Mouse (Mus musculus) mouse trophoblast stem cell (cell line): ENCODE data around the gene Tspan13.

Source experiments
- in situ Hi-C, 2 experiments: fragments of 300-500 bp; cut with MseI, MboI; formaldehyde crosslinking; loops; 2 replicates in 1 of 2; 3 replicates in 1 of 2; pipeline ENCODE4 v1.15.1; 2025

Tspan13 gene

GRCm38 (mm10) chr12:36042348-36042778 lies at the start of gene Tspan13:
Gene Tspan13 (minus strand): TSS chr12:36042500.
- in situ Hi-C loops, result no loop called here

GRCm38 (mm10) chr12:36091964-36092363 lies 49.7 kb upstream of the Tspan13 start:
- in situ Hi-C loops, result no loop called here

GRCm38 (mm10) chr12:36089221-36089620 lies 46.9 kb upstream of the Tspan13 start:
- in situ Hi-C loops, result no loop called here

DNA sequence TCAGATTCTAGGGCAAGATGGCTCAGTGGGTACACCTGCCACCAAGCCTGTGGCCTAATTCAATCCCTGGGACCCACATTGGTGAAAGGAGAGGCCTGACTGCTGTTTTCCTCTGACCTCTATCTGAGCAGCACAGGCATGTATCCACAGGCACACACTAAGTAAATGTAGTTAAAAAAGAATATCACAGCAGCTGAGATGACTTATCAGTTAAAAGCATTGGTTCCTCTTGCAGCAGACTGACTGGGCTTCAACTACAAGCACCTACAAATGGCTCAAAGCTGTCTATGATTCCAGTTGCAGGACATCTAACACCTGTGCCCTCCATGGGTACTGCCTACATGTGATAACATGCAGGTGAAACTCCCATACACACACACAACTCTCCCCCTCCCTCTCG lies 46.5 kb upstream of the Tspan13 start:
- in situ Hi-C loops, result no loop called here

- in situ Hi-C loops, result no loop called here
These were observed 43.1 kb upstream of the Tspan13 start for GRCm38 (mm10) chr12:36085380-36085779.

GRCm38 (mm10) chr12:36078101-36078899 lies 36.0 kb upstream of the Tspan13 start:
- in situ Hi-C loops, result no loop called here

DNA sequence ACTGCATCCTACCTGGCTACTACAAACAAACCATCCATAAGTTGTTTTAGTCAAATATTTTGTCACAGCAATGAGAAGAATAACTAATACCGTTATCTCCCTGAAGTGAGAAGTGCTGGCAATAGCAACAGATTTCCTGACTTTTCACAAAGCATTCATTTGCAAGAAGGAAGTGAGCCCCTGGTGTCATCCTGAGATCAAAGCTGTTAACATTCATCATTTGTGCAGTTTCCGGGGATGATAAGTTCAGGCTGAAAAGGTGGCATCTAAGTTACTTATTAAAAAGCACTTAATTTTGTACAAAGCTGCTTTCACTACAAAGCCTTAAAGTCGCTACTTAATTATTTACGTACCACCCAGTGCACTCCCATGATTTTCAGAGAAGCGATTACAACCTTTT lies 30.6 kb upstream of the Tspan13 start:
- in situ Hi-C loops, result no loop called here

DNA sequence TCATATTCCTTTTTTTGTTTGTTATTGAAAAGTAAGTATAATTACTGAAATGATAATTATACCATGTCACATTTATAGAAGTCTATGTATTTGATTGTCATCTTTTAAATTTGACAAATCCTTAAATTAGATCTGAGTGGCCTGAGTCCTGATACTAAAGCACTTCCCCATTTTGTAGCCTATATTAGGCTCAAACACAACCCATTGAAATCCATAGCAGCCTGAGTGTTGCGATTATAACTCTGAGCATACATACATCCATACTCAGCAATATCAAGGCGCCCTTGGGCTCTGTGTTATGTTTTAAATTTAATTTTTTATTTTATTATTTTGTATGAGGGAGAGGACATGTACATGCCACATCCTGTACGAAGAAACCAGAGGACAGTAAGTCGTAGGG lies 27.9 kb upstream of the Tspan13 start:
- in situ Hi-C loops, result no loop called here

GRCm38 (mm10) chr12:36067538-36067937 lies 25.2 kb upstream of the Tspan13 start:
- in situ Hi-C loops, result no loop called here

- in situ Hi-C loops, result no loop called here
These were observed 23.6 kb upstream of the Tspan13 start for GRCm38 (mm10) chr12:36065911-36066310.

GRCm38 (mm10) chr12:36057699-36058098 lies 15.4 kb upstream of the Tspan13 start:
- in situ Hi-C loops, result no loop called here

DNA sequence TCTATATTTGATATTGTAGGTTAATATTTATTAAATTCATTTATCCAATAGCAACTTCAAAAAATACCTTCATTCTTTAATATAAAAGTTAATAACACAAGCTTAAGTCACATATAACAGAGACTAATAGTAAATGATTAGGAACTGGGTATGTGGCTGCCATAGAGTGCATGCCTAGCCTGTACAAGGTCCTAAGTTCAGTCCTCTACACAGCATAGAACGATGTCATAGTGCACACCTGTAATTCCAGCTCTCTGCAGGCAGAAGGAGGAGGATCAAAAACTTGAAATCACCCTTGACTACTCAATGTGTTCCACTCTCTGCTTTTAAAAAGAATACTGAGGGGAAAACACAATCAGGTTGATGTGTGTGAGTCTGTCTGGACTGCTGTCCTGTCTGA lies 8.0 kb upstream of the Tspan13 start:
- in situ Hi-C loops, result no loop called here

- in situ Hi-C loops, result no loop called here
These were observed 5.3 kb upstream of the Tspan13 start for GRCm38 (mm10) chr12:36047593-36047992.

DNA sequence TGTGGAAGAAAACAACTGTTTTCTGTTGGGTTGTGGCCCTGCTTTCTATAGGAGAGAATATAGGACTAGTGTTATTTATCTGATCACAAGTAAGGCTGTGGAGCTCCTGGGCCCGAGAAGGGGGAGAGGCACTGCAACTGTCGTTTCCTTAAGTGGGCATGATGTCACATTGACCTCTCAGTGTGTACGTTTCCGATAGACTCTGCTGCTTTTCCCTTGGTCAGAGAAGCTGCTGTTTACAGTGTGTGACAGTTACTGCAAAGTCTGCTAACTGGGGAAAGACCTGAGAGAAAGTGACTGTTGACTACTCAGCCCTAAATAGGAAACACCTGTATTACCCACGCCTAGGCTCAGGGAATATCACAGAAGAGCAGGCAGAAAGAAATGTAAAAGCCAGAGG lies 3.9 kb upstream of the Tspan13 start:
- in situ Hi-C loops, result no loop called here

- in situ Hi-C loops, result no loop called here
These were observed 2.4 kb upstream of the Tspan13 start for GRCm38 (mm10) chr12:36044691-36045090.

DNA sequence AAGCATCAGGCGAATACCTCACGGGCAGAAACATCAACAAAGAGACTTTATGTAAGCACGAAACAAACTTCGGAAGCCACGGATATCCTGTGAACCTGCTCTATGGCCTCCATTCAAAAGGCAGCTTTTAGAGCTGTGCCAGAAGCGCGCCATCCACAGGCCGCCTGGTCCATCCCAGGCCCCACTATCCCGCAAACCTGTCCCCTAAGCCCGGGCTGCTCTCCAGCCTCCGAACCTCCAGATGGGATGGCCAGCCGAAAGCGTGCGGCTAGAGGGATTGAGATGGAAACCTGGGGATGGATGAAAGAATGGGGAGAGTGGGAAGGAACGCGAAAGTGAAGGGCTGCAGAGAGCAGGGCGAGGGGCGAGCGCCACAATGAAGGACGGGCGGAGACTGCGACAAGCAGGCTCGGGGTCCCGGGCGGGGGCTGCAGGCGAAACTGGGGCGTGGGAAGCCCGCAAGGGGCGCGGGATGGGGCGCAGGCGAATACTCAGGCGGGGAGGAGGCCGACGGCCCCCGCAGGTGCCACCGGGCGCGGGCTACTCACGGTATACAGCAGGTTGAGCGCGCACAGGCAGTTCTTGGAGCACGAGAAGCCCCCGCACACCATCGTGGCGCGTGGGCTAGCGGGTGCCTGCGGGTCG lies 475 bp downstream of the Tspan13 start:
- in situ Hi-C loops, result no loop called here

- in situ Hi-C loops, result no loop called here
These were observed 1.1 kb downstream of the Tspan13 start for GRCm38 (mm10) chr12:36041281-36041589.

DNA sequence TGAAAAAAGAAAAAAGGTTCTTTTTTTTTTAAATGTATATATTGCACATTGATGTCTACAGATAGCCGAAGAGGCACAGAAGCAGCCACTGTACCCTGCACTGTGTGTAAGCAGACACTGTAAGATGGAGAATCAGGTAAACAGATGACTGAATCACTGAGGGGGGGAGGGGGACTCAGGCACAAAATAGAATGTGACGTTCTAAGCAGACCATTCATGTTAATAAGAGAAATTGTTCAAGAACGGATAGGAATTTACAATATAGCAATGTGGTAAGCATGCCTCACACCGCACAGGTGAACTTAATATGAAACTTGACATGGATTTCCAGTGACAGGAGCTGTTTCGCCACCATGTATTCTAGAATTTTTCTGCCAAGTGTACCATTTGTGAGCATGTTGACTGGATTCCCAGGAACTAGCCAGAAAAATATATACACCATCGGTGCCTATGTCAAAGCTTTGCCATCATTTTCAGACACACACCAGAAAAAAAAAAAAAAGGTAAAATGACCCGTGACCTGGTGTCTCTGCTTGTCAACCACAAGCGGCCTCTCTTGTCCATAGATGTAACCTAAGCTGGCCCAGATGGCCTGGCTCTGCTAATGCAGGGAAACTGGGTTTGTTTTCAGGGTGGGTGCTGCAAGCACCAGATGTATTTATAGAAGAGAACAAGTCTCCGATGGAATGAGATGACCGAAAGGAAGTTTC lies 1.6 kb downstream of the Tspan13 start:
- in situ Hi-C loops, result no loop called here

- in situ Hi-C loops, result no loop called here
These were observed 2.7 kb downstream of the Tspan13 start for GRCm38 (mm10) chr12:36039541-36040084.

- in situ Hi-C loops, result no loop called here
These were observed 5.5 kb downstream of the Tspan13 start for GRCm38 (mm10) chr12:36036776-36037175.

GRCm38 (mm10) chr12:36036121-36036520 lies 6.2 kb downstream of the Tspan13 start:
- in situ Hi-C loops, result no loop called here

- in situ Hi-C loops, result no loop called here
These were observed 6.8 kb downstream of the Tspan13 start for GRCm38 (mm10) chr12:36035501-36035900.
